Mouse (Mus musculus): Measurements from ENCODE around the gene Trim33. TPM values are rescaled to one million over a fixed set of nuclear protein-coding genes. Genes with fewer than 3 reads are reported as not detected.

The Trim33 gene
- polyA plus RNA-seq, 1 experiment from 2014 or later = 15.3 TPM

GRCm38 (mm10) chr3:103405135-103405534, 126.0 kb downstream of the Trim33 start:
- H3K9ac ChIP-seq (ENCODE audit: low read length) = no peak overlapping the region
- H3K4me3 ChIP-seq (ENCODE audit: control insufficient read depth in 1 of 2, insufficient read depth in 1 of 2, low read depth in 1 of 2, low read length in 2 of 2) = no peak overlapping the region
- ATAC-seq (ENCODE audit: insufficient number of reproducible peaks, insufficient read depth, low FRiP score, low read depth) = no peak
- no peak overlapping the region for H3K27ac ChIP-seq (replicated peaks in 1 of 2; ENCODE audit: control insufficient read depth in 1 of 2, insufficient read depth in 1 of 2, low read depth in 2 of 2, low read length in 2 of 2)
- H3K9me3 ChIP-seq (ENCODE audit: control insufficient read depth, low read length) = no peaks in the 10 kb centered on the region
- no peaks in the 10 kb centered on the region for H3K27me3 ChIP-seq (ENCODE audit: control insufficient read depth, insufficient read depth, low read length)
- 67% methylated on average over 2 of the region's 2 CpGs for WGBS
- H3K36me3 ChIP-seq (ENCODE audit: control insufficient read depth, insufficient read depth, low read length) = no peaks in the 10 kb centered on the region
- peaks cover 2 to 6% of the 10 kb centered on the region in 2 experiments; a peak in 2 of 4 replicates for H3K4me1 ChIP-seq (ENCODE audit: control insufficient read depth in 2 of 2, insufficient read depth in 2 of 2, low read length in 2 of 2)
- H3K4me2 ChIP-seq (ENCODE audit: low read length) = no peak overlapping the region

- Histone ChIP-seq H3K36me3 (ENCODE audit: control insufficient read depth, insufficient read depth, low read length) (no peaks in the 10 kb centered on the region), H3K27me3 (ENCODE audit: control insufficient read depth, insufficient read depth, low read length) (no peaks in the 10 kb centered on the region), H3K4me2 (ENCODE audit: low read length) (no peak overlapping the region), H3K9ac (ENCODE audit: low read length) (no peak overlapping the region), H3K4me1 (ENCODE audit: control insufficient read depth in 2 of 2, insufficient read depth in 2 of 2, low read length in 2 of 2) (peaks cover 2 to 6% of the 10 kb centered on the region in 2 experiments; a peak in 2 of 4 replicates), H3K27ac (replicated peaks in 1 of 2; ENCODE audit: control insufficient read depth in 1 of 2, insufficient read depth in 1 of 2, low read depth in 2 of 2, low read length in 2 of 2) (no peak overlapping the region), H3K4me3 (ENCODE audit: control insufficient read depth in 1 of 2, insufficient read depth in 1 of 2, low read depth in 1 of 2, low read length in 2 of 2) (no peak overlapping the region), H3K9me3 (ENCODE audit: control insufficient read depth, low read length) (no peaks in the 10 kb centered on the region)
- 76% methylated on average over 11 of the region's 11 CpGs for WGBS
- ATAC-seq (ENCODE audit: insufficient number of reproducible peaks, insufficient read depth, low FRiP score, low read depth) = no peak
Measured at GRCm38 (mm10) chr3:103405871-103406765, 127.0 kb downstream of the Trim33 start.

Other genes with a start within 250 kb of the Trim33 start
- 88.5 and 97.6 TPM in 2 replicates for gene Nras, start 221.0 kb upstream of the Trim33 start, polyA plus RNA-seq (2014; fragmentation: Nextera tagmentation; extraction: Ambion mirVana)
- 0.09 and 0.30 TPM in 2 replicates for gene Ampd1, start 205.3 kb upstream of the Trim33 start, polyA plus RNA-seq (2014; fragmentation: Nextera tagmentation; extraction: Ambion mirVana)
- 3.1 and 3.4 TPM in 2 replicates for gene Dennd2c, start 176.7 kb upstream of the Trim33 start, polyA plus RNA-seq (2014; fragmentation: Nextera tagmentation; extraction: Ambion mirVana)
- 110 and 120 TPM in 2 replicates for gene Bcas2, start 107.6 kb upstream of the Trim33 start, polyA plus RNA-seq (2014; fragmentation: Nextera tagmentation; extraction: Ambion mirVana)

Data from heart, embryonic 14.5 days (tissue).